Mouse (Mus musculus) hindbrain, embryonic 14.5 days (tissue): ENCODE measurements around the gene Zzz3. TPM values are rescaled to one million over a fixed set of nuclear protein-coding genes. Genes with fewer than 3 reads are reported as not detected.

Experiments
- ATAC-seq: fragments of 200-750 bp; cut with Nextera tagmentation; 2 replicates; pipeline ENCODE4 v1.8.0; 2017; ENCODE audit warnings: moderate number of reproducible peaks, mild to moderate bottlenecking, moderate TSS enrichment, moderate library complexity; ENCODE audit not compliant: low FRiP score
- DNase-seq: peaks from one replicate; pipeline ENCODE4 v3.0.0-alpha.2; 2015; ENCODE audit warnings: low spot score
- H3K27ac ChIP-seq: fragments of 300-500 bp; sonication (generic); 2 replicates; pipeline ENCODE4 v1.5.1; 2014; ENCODE audit warnings: mild to moderate bottlenecking, moderate library complexity
- H3K27me3 ChIP-seq: fragments of 300-500 bp; sonication (generic); 2 replicates; pipeline ENCODE4 v1.6.1; 2014; ENCODE audit warnings: mild to moderate bottlenecking, low read length, mixed read lengths; ENCODE audit not compliant: control insufficient read depth, insufficient read depth
- H3K36me3 ChIP-seq: fragments of 300-500 bp; sonication (generic); replicated peaks from 2 replicates; pipeline ENCODE4 v1.6.1; 2014; ENCODE audit not compliant: control insufficient read depth, insufficient read depth
- H3K4me1 ChIP-seq: fragments of 300-500 bp; sonication (generic); replicated peaks from 2 replicates; pipeline ENCODE4 v1.6.1; 2014; ENCODE audit warnings: antibody characterized with exemption, low read length, mixed read lengths; ENCODE audit not compliant: control insufficient read depth, insufficient read depth
- H3K4me2 ChIP-seq: fragments of 300-500 bp; sonication (generic); replicated peaks from 2 replicates; pipeline ENCODE4 v1.6.1; 2014; ENCODE audit warnings: mild to moderate bottlenecking, moderate library complexity
- H3K4me3 ChIP-seq: fragments of 300-500 bp; sonication (generic); replicated peaks from 2 replicates; pipeline ENCODE4 v1.5.1; 2014; ENCODE audit warnings: mild to moderate bottlenecking, low read length
- H3K9ac ChIP-seq: fragments of 300-500 bp; sonication (generic); 2 replicates; pipeline ENCODE4 v1.6.1; 2014
- H3K9me3 ChIP-seq: fragments of 300-500 bp; sonication (generic); 2 replicates; pipeline ENCODE4 v1.6.1; 2016; ENCODE audit warnings: low read length; ENCODE audit not compliant: control insufficient read depth
- WGBS: fragments of 180-500 bp; shearing (Covaris S2); extraction: QIAGEN DNeasy Blood & Tissue Kit; methylation state at CpG from one replicate; pipeline ENCODE4 v1.1.7; 2014; 5-methylcytosine and 5-hydroxymethylcytosine counted together
- polyA plus RNA-seq: library from polyadenylated mRNA; unstranded; fragments of >200 nt; fragmentation: Nextera tagmentation; extraction: Ambion mirVana; gene quantifications from 2 replicates; pipeline ENCODE4 v1.2.1, GENCODE M21; 2014

Zzz3 gene
- polyA plus RNA-seq, 1 experiment from 2014 or later: 32.3 TPM

DNA sequence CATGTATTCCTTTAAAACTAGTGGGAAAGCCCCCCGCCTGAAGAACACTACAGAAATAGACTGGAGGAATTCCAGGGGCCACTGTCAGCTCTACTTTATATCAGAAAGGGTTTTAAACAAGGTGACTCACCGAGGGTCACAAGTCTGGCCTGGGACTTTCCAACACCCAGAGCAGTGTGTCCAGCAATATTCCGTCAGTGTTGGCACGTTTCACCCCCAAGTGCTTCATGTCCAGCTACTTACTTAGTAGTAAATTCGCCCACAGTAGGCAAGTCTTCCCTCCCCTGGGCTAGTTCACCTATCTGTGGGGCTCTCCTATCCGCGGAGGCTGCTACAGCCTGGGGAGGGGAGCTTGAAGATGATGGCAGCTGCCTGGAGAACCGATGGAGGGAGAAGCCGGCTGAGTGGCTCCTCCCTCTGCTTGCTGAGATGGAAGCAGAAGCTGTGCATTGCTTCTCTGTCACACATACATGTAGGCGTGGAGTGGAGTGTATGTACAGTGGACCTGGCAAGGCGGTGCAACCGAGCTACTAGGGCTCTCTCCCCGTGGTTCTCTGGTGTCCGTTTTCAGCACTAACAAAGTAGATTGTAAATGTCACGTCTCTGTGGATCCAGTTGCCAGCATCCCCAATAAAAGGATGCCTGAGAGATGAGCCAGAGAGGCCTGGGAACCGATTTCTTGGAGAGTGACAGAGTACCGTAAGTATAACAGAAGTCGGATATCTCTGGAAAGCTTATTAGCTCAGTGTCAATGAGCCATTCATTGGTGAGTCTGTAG lies 74.3 kb downstream of the Zzz3 start:
- Histone ChIP-seq H3K9ac (no peak overlapping the region), H3K4me3 (no peak overlapping the region), H3K27me3 (no peaks in the 10 kb centered on the region), H3K4me1 (no peaks in the 10 kb centered on the region), H3K27ac (no peak overlapping the region), H3K4me2 (no peak overlapping the region), H3K9me3 (no peaks in the 10 kb centered on the region), H3K36me3 (no peaks in the 10 kb centered on the region)
- DNase-seq (no peak), ATAC-seq (no peak)
- WGBS: 81% methylated on average over 18 of the region's 18 CpGs

DNA sequence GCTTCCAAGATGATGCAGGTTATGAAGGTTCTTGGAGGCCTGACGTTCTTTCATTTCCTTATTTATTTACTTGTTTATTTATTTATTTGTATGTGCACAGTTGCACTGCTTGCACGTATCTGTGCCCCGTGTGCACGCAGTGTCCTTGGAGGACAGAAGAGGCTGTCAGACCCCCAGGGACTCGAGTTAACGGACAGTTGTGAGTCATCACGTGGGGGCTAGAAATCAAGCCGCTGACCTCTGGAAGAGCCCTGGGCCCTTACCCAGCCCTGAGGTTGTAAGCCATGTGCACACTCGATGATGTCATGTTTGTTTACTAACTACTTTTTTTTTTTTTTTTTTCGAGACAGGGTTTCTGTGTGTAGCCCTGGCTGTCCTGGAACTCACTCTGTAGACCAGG lies 75.1 kb downstream of the Zzz3 start:
- H3K36me3 ChIP-seq: no peaks in the 10 kb centered on the region
- H3K9me3 ChIP-seq: no peaks in the 10 kb centered on the region
- no peak overlapping the region for H3K4me3 ChIP-seq
- no peak for ATAC-seq
- no peak overlapping the region for H3K4me2 ChIP-seq
- WGBS: 86% methylated on average over 10 of the region's 10 CpGs
- H3K27me3 ChIP-seq: no peaks in the 10 kb centered on the region
- H3K9ac ChIP-seq: no peak overlapping the region
- no peak for DNase-seq
- no peak overlapping the region for H3K27ac ChIP-seq
- no peaks in the 10 kb centered on the region for H3K4me1 ChIP-seq

DNA sequence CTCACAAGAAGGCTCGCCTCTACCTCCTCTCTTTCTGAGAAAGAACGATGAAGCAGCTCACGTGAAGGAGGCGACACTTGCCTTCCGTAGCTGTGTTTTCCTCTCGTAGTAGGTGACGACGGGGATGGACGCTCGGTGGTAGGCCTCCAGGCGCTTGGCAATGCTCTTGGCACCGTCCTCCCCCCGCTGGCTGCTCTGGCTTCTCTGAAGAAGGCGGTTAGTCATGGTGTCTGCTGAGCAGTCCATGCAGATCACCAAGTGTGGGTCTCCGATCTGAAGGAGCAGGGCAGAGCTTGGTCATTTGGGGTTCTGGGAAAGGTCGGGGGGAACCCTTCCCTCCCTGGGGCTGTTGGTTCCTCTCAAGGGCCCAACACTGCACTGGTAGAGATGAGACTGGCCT lies 77.4 kb downstream of the Zzz3 start:
- no peaks in the 10 kb centered on the region for H3K36me3 ChIP-seq
- H3K4me2 ChIP-seq: no peak overlapping the region
- no peaks in the 10 kb centered on the region for H3K27me3 ChIP-seq
- H3K4me3 ChIP-seq: no peak overlapping the region
- H3K9me3 ChIP-seq: no peaks in the 10 kb centered on the region
- DNase-seq (no peak), ATAC-seq (no peak)
- H3K9ac ChIP-seq: no peak overlapping the region
- no peak overlapping the region for H3K27ac ChIP-seq
- no peaks in the 10 kb centered on the region for H3K4me1 ChIP-seq
- 85% methylated on average over 16 of the region's 16 CpGs for WGBS

DNA sequence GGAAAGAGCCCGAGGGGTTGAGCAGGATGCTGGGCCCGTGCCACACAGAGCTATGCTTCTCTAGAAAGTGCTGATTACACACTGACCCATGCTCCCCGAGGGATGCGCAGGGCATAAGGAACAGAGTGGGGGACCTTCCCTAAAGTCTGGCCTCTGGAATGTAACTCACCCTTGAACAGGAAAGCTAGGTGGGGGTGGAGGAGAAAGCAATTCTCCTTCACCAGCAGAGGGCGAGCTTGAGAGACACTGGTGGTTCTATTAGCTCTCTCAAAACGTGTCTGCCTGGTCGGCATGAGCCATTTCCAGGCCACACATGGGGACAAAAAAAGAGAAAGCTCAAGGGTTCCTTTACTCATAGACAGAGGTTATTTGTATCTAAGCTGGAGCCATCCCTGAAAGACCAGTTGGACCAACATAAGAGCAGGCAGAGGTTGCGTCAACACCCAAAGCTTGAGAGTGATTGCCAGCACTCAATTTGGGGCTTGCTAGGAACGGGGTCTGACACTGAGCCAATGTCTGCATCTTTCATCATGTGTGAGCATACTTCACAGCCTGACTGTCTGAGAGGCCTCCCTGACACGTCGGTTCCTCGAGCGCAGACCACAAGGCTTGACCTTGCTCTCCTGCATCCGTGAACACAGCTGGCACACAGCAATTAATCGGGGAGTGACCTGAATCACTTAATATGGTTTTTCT lies 79.5 kb downstream of the Zzz3 start:
- no peak overlapping the region for H3K27ac ChIP-seq
- WGBS: 63% methylated on average over 15 of the region's 15 CpGs

DNA sequence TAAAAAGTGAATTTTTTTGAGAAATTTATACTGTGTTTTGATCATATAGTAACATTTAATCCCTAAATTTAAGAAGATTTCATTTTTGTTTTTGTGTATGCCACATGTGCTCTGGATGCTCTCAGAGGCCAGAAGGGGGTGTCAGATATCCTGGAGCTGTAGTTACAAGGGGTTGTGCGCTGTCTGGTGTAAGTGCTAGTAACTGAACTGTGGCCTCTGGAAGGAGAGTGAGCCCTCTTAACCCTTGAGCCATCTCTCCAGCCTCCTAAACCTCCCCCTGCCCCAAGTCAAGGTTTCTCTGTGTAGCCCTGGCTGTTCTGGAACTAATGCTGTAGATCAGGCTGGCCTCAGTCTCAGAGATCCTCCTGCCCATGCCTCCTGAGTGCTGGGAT lies 80.0 kb downstream of the Zzz3 start:
- Histone ChIP-seq H3K4me1 (0 out of 2 replicates have a peak, but pooled peaks cover 4% of the 10 kb centered on the region), H3K27ac (no peak overlapping the region), H3K9ac (no peak overlapping the region), H3K27me3 (no peaks in the 10 kb centered on the region), H3K4me3 (no peak overlapping the region), H3K4me2 (no peak overlapping the region), H3K36me3 (no peaks in the 10 kb centered on the region), H3K9me3 (no peaks in the 10 kb centered on the region)
- ATAC-seq: no peak
- no peak for DNase-seq
- 89% methylated on average over 1 of the region's 1 CpGs for WGBS

More for the DNA sequence above, 79.5 kb downstream of the Zzz3 start:
- no peaks in the 10 kb centered on the region for H3K9me3 ChIP-seq
- no peaks in the 10 kb centered on the region for H3K36me3 ChIP-seq
- H3K27me3 ChIP-seq: no peaks in the 10 kb centered on the region
- H3K9ac ChIP-seq: no peak overlapping the region
- no peak overlapping the region for H3K4me3 ChIP-seq
- DNase-seq (peak; percentile 73), ATAC-seq (no peak)
- no peak overlapping the region for H3K4me2 ChIP-seq
- H3K4me1 ChIP-seq: 0 out of 2 replicates have a peak, but pooled peaks cover 4% of the 10 kb centered on the region

- WGBS: 93% methylated on average over 3 of the region's 3 CpGs
- Histone ChIP-seq H3K4me2 (no peak overlapping the region), H3K4me3 (no peak overlapping the region), H3K4me1 (0 out of 2 replicates have a peak, but pooled peaks cover 4% of the 10 kb centered on the region), H3K9ac (no peak overlapping the region), H3K27ac (no peak overlapping the region), H3K9me3 (no peaks in the 10 kb centered on the region), H3K36me3 (no peaks in the 10 kb centered on the region), H3K27me3 (no peaks in the 10 kb centered on the region)
- ATAC-seq (no peak), DNase-seq (no peak)
Measured at GRCm38 (mm10) chr3:152475894-152476293, 80.6 kb downstream of the Zzz3 start.

DNA sequence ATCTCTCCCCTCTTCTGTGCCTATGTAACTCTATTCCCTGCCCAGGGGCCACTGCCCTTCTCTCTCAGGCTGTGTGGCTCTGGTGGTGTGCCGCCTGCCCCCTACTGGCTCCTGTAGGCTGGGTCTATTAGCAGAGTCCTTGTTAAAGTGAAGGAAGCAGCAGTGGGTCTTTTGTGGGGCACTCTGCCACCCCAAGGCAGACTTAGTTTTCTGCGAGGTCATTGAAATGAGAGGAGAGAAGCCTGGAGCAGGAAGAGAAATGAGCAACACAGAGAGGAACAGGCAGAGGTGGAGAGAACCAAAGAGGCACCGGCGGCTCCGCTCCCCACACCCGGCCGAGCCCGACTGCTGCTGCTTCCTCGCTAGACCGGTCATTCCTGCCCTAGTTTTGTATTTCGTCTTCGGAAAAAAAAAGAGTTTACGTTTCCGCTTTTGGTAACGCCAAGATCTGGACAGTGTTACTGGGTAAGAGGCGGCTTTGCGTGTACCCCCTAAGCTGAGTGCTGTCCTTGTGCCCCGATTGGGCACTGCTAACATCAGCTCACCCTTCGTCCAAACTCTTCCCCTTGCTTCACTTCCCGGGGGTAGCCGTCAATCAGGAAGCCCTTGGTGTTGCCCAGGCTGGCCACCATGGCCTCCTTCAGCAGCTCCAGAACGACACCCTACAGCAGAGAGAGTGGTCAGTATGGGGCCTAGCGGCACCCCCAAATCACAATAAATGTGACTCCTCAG lies 82.7 kb downstream of the Zzz3 start:
- Histone ChIP-seq H3K9ac (0 out of 2 replicates have a peak overlapping the region, but pooled peaks have one; percentile 5), H3K4me1 (0 out of 2 replicates have a peak, but pooled peaks cover 4% of the 10 kb centered on the region), H3K4me3 (peak overlapping the region; percentile 22), H3K9me3 (no peaks in the 10 kb centered on the region), H3K36me3 (no peaks in the 10 kb centered on the region), H3K4me2 (peak overlapping the region; percentile 52), H3K27me3 (no peaks in the 10 kb centered on the region), H3K27ac (no peak overlapping the region)
- peak; percentile 64 for ATAC-seq
- DNase-seq: peak; percentile 29
- 6% methylated on average over 23 of the region's 23 CpGs for WGBS

- H3K9ac ChIP-seq: no peak overlapping the region
- H3K27me3 ChIP-seq: no peaks in the 10 kb centered on the region
- ATAC-seq: peak; percentile 55
- H3K4me1 ChIP-seq: 0 out of 2 replicates have a peak, but pooled peaks cover 7% of the 10 kb centered on the region
- 2% methylated on average over 15 of the region's 16 CpGs for WGBS
- H3K27ac ChIP-seq: no peak overlapping the region
- DNase-seq: peak; percentile 26
- H3K4me3 ChIP-seq: peak overlapping the region; percentile 22; the same call in 1 of the 2 replicates
- peak overlapping the region; percentile 52 for H3K4me2 ChIP-seq
- no peaks in the 10 kb centered on the region for H3K9me3 ChIP-seq
- no peaks in the 10 kb centered on the region for H3K36me3 ChIP-seq
Measured at GRCm38 (mm10) chr3:152478599-152479435, 83.5 kb downstream of the Zzz3 start.
